Mouse (Mus musculus) effector memory CD4-positive, alpha-beta T cell, adult 5 months (primary cell): Measurements from ENCODE around the gene Cdh8. TPM values are rescaled to one million over a fixed set of nuclear protein-coding genes. Genes with fewer than 3 reads are reported as not detected.

Source experiments
- polyA plus RNA-seq: library from polyadenylated mRNA; unstranded; fragments of 100-300 nt; shearing (Covaris generic); gene quantifications from one replicate; pipeline ENCODE4 v1.2.1, GENCODE M21; 2017

Gene Cdh8
- 0.12 TPM for polyA plus RNA-seq

DNA sequence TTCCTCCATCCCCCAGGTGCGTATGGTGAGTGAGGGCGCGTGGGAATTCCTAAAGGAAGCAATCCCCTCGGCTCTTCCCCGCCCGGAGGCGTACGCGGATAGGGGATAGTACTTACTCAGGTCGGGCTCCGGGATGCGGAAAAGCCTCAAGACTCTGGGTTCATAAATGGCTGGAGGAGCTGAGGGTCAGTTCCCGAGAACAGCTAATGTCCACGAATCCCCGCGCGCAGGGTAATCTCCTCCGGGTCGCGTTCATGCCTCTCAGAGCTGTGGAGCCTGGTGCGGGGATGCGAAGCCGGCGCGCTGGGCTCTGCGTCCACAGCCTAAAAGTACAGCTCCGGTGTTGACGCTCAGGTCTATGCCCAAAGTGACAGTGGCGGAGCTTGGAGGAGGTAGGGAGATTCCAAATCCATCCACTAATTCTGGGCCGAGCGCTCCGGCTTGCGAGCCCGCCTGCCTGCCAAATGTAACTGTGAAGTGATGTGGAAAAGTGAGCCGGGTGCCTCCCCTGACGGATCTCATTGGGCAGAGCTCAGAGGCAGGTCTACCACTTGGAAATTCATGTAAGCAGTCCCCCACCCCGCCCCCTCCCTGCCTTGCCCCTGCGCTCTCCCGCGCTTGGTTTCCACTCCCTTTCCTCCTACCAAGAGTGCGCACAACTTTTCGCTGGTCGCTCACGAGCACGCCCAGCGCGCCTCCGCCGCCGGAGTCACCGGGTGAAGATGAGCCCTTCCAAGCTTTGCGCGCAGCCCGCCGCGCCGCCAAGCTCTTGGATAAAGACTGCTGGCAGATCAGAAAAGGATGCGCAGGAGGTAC lies at the start of gene Cdh8:
TSS of gene Cdh8 (minus strand) at position 506 of the 816 bp plus-strand sequence.

